Mouse (Mus musculus): ENCODE results near the gene Dennd6b. TPM values are rescaled to one million over a fixed set of nuclear protein-coding genes. Genes with fewer than 3 reads are reported as not detected.

Gene Dennd6b
- polyA plus RNA-seq (2017; shearing (Covaris generic)): 47.8 TPM

GRCm38 (mm10) chr15:89196313-89196706 is at the start of gene Dennd6b:
Gene Dennd6b, minus strand, starts transcription at chr15:89196496.

GRCm38 (mm10) chr15:89210915-89211715 is 14.8 kb upstream of the Dennd6b start, which contains the start of gene Ppp6r2:
Gene Ppp6r2, plus strand, starts transcription at chr15:89211553.

GRCm38 (mm10) chr15:89180571-89181229 is 15.6 kb downstream of the Dennd6b start, which contains the start of gene Plxnb2:
Gene Plxnb2, minus strand, starts transcription at chr15:89180788.

GRCm38 (mm10) chr15:89149271-89150040 is 46.8 kb downstream of the Dennd6b start, which contains the start of gene Mapk11:
Gene Mapk11, minus strand, starts transcription at chr15:89149628.

GRCm38 (mm10) chr15:89140659-89141252 is 55.5 kb downstream of the Dennd6b start, which contains the start of gene Mapk12:
Gene Mapk12, minus strand, starts transcription at chr15:89140703.

Other genes with a start within 250 kb of the Dennd6b start
- not detected for gene Ttll8, start 242.1 kb downstream of the Dennd6b start, polyA plus RNA-seq (2017; shearing (Covaris generic))
- not detected for gene Mlc1, start 217.5 kb downstream of the Dennd6b start, polyA plus RNA-seq (2017; shearing (Covaris generic))
- not detected for gene Mov10l1, start 213.6 kb downstream of the Dennd6b start, polyA plus RNA-seq (2017; shearing (Covaris generic))
- not detected for gene Panx2, start 136.8 kb downstream of the Dennd6b start, polyA plus RNA-seq (2017; shearing (Covaris generic))
- 58.6 TPM for gene Trabd, start 121.4 kb downstream of the Dennd6b start, polyA plus RNA-seq (2017; shearing (Covaris generic))
- 31.4 TPM for gene Selenoo, start 107.4 kb downstream of the Dennd6b start, polyA plus RNA-seq (2017; shearing (Covaris generic))
- 21.5 TPM for gene Tubgcp6, start 73.4 kb downstream of the Dennd6b start, polyA plus RNA-seq (2017; shearing (Covaris generic))
- 33.3 TPM for gene Hdac10, start 67.8 kb downstream of the Dennd6b start, polyA plus RNA-seq (2017; shearing (Covaris generic))
- gene Mapk12, start 55.8 kb downstream of the Dennd6b start, polyA plus RNA-seq (2017; shearing (Covaris generic)): 1.6 TPM
- gene Mapk11, start 46.9 kb downstream of the Dennd6b start, polyA plus RNA-seq (2017; shearing (Covaris generic)): 40.2 TPM
- gene Plxnb2, start 15.7 kb downstream of the Dennd6b start, polyA plus RNA-seq (2017; shearing (Covaris generic)): 0.30 TPM
- gene Ppp6r2, start 15.1 kb upstream of the Dennd6b start, polyA plus RNA-seq (2017; shearing (Covaris generic)): 14.5 TPM
- gene Sbf1, start 118.8 kb upstream of the Dennd6b start, polyA plus RNA-seq (2017; shearing (Covaris generic)): 191 TPM
- gene Adm2, start 126.2 kb upstream of the Dennd6b start, polyA plus RNA-seq (2017; shearing (Covaris generic)): not detected
- not detected for gene Miox, start 137.9 kb upstream of the Dennd6b start, polyA plus RNA-seq (2017; shearing (Covaris generic))
- gene Lmf2, start 159.2 kb upstream of the Dennd6b start, polyA plus RNA-seq (2017; shearing (Covaris generic)): 57.9 TPM
- gene Ncaph2, start 159.2 kb upstream of the Dennd6b start, polyA plus RNA-seq (2017; shearing (Covaris generic)): 142 TPM
- 4.6 TPM for gene Sco2, start 177.3 kb upstream of the Dennd6b start, polyA plus RNA-seq (2017; shearing (Covaris generic))
- gene Tymp, start 180.5 kb upstream of the Dennd6b start, polyA plus RNA-seq (2017; shearing (Covaris generic)): 1.0 TPM
- gene Odf3b, start 182.8 kb upstream of the Dennd6b start, polyA plus RNA-seq (2017; shearing (Covaris generic)): not detected
- gene Klhdc7b, start 188.4 kb upstream of the Dennd6b start, polyA plus RNA-seq (2017; shearing (Covaris generic)): not detected
- gene Syce3, start 214.0 kb upstream of the Dennd6b start, polyA plus RNA-seq (2017; shearing (Covaris generic)): not detected
- gene Cpt1b, start 229.4 kb upstream of the Dennd6b start, polyA plus RNA-seq (2017; shearing (Covaris generic)): not detected
- gene C730034F03Rik, start 233.1 kb upstream of the Dennd6b start, polyA plus RNA-seq (2017; shearing (Covaris generic)): 11.5 TPM
- 0.42 TPM for gene Gm44502, start 233.2 kb upstream of the Dennd6b start, polyA plus RNA-seq (2017; shearing (Covaris generic))
- gene Chkb, start 233.4 kb upstream of the Dennd6b start, polyA plus RNA-seq (2017; shearing (Covaris generic)): 145 TPM

Data from naive thymus-derived CD4-positive, alpha-beta T cell, adult 5 months (primary cell).